Mouse (Mus musculus): ENCODE measurements around the gene Dock10. TPM values are rescaled to one million over a fixed set of nuclear protein-coding genes. Genes with fewer than 3 reads are reported as not detected.

Dock10 gene
- polyA plus RNA-seq, 1 experiment, result 83.1 TPM

GRCm38 (mm10) chr1:80710607-80711261 lies 47.6 kb downstream of the Dock10 start:
- no peak overlapping the region for H3K27ac ChIP-seq (ENCODE audit: insufficient read depth, low read depth, low read length)
- TF ChIP-seq POLR2A (IDR thresholded peaks at IDR 0.05; ENCODE audit: borderline replicate concordance, low read depth, low read length) (no peak), CTCF (IDR thresholded peaks at IDR 0.05; ENCODE audit: low read depth, low read length) (no peak)
- peaks cover 22% of the 10 kb centered on the region for H3K4me1 ChIP-seq (ENCODE audit: control insufficient read depth, insufficient read depth, low read length)
- no peak overlapping the region for H3K4me3 ChIP-seq (ENCODE audit: insufficient read depth, low read length)

DNA sequence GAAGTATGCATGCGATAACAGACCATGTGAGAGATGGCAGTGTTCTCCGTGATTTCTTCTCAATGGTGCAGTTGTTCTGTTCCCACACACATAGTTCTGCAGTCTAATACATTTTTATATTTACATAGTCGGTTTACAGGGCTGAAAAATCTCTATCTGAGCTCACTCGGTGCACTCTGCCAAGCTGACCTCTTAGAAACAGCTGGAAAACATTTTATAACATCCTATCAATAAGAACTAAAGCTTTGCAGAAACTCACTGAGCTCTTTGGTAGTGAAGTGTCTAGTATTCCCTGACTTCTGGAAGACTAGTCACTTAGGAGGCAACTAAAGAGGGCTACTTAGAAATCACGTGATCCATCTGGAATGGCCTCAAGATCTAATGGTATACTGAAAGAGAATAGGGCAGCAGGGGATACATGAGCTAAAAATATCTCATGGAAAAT lies 48.2 kb downstream of the Dock10 start:
- Histone ChIP-seq H3K4me3 (ENCODE audit: insufficient read depth, low read length) (no peak overlapping the region), H3K4me1 (ENCODE audit: control insufficient read depth, insufficient read depth, low read length) (peaks cover 18% of the 10 kb centered on the region), H3K27ac (ENCODE audit: insufficient read depth, low read depth, low read length) (no peak overlapping the region)
- TF ChIP-seq CTCF (IDR thresholded peaks at IDR 0.05; ENCODE audit: low read depth, low read length) (no peak), POLR2A (IDR thresholded peaks at IDR 0.05; ENCODE audit: borderline replicate concordance, low read depth, low read length) (no peak)

- TF ChIP-seq CTCF (IDR thresholded peaks at IDR 0.05; ENCODE audit: low read depth, low read length) (no peak), POLR2A (IDR thresholded peaks at IDR 0.05; ENCODE audit: borderline replicate concordance, low read depth, low read length) (no peak)
- peaks cover 13% of the 10 kb centered on the region for H3K4me1 ChIP-seq (ENCODE audit: control insufficient read depth, insufficient read depth, low read length)
- no peak overlapping the region for H3K4me3 ChIP-seq (ENCODE audit: insufficient read depth, low read length)
- H3K27ac ChIP-seq (ENCODE audit: insufficient read depth, low read depth, low read length), result no peak overlapping the region
Observed at GRCm38 (mm10) chr1:80709299-80709698, 49.0 kb downstream of the Dock10 start.

- TF ChIP-seq CTCF (IDR thresholded peaks at IDR 0.05; ENCODE audit: low read depth, low read length), result no peak
- no peak for TF ChIP-seq POLR2A (IDR thresholded peaks at IDR 0.05; ENCODE audit: borderline replicate concordance, low read depth, low read length)
- H3K27ac ChIP-seq (ENCODE audit: insufficient read depth, low read depth, low read length), result no peak overlapping the region
- no peak overlapping the region for H3K4me3 ChIP-seq (ENCODE audit: insufficient read depth, low read length)
- 0 out of 2 replicates have a peak, but pooled peaks cover 2% of the 10 kb centered on the region for H3K4me1 ChIP-seq (ENCODE audit: control insufficient read depth, insufficient read depth, low read length)
Observed at GRCm38 (mm10) chr1:80703279-80703678, 55.0 kb downstream of the Dock10 start.

GRCm38 (mm10) chr1:80676004-80676673 lies 82.2 kb downstream of the Dock10 start:
- H3K27ac ChIP-seq (ENCODE audit: insufficient read depth, low read depth, low read length), result no peak overlapping the region
- TF ChIP-seq CTCF (IDR thresholded peaks at IDR 0.05; ENCODE audit: low read depth, low read length), result no peak
- TF ChIP-seq POLR2A (IDR thresholded peaks at IDR 0.05; ENCODE audit: borderline replicate concordance, low read depth, low read length), result no peak
- peaks cover 13% of the 10 kb centered on the region for H3K4me1 ChIP-seq (ENCODE audit: control insufficient read depth, insufficient read depth, low read length)
- no peak overlapping the region for H3K4me3 ChIP-seq (ENCODE audit: insufficient read depth, low read length)

- H3K4me1 ChIP-seq (ENCODE audit: control insufficient read depth, insufficient read depth, low read length), result peaks cover 18% of the 10 kb centered on the region
- TF ChIP-seq POLR2A (IDR thresholded peaks at IDR 0.05; ENCODE audit: borderline replicate concordance, low read depth, low read length), result no peak
- no peak for TF ChIP-seq CTCF (IDR thresholded peaks at IDR 0.05; ENCODE audit: low read depth, low read length)
- H3K27ac ChIP-seq (ENCODE audit: insufficient read depth, low read depth, low read length), result no peak overlapping the region
- no peak overlapping the region for H3K4me3 ChIP-seq (ENCODE audit: insufficient read depth, low read length)
Observed at GRCm38 (mm10) chr1:80671730-80672129, 86.6 kb downstream of the Dock10 start.

- Histone ChIP-seq H3K4me1 (ENCODE audit: control insufficient read depth, insufficient read depth, low read length) (peaks cover 23% of the 10 kb centered on the region), H3K4me3 (ENCODE audit: insufficient read depth, low read length) (no peak overlapping the region), H3K27ac (ENCODE audit: insufficient read depth, low read depth, low read length) (no peak overlapping the region)
- no peak for TF ChIP-seq POLR2A (IDR thresholded peaks at IDR 0.05; ENCODE audit: borderline replicate concordance, low read depth, low read length)
- no peak for TF ChIP-seq CTCF (IDR thresholded peaks at IDR 0.05; ENCODE audit: low read depth, low read length)
Observed at GRCm38 (mm10) chr1:80671056-80671455, 87.3 kb downstream of the Dock10 start.

- Histone ChIP-seq H3K4me3 (ENCODE audit: insufficient read depth, low read length) (no peak overlapping the region), H3K27ac (ENCODE audit: insufficient read depth, low read depth, low read length) (no peak overlapping the region), H3K4me1 (ENCODE audit: control insufficient read depth, insufficient read depth, low read length) (peaks cover 25% of the 10 kb centered on the region)
- TF ChIP-seq CTCF (IDR thresholded peaks at IDR 0.05; ENCODE audit: low read depth, low read length) (no peak), POLR2A (IDR thresholded peaks at IDR 0.05; ENCODE audit: borderline replicate concordance, low read depth, low read length) (no peak)
Observed at GRCm38 (mm10) chr1:80670387-80670786, 87.9 kb downstream of the Dock10 start.

- Histone ChIP-seq H3K4me3 (ENCODE audit: insufficient read depth, low read length) (no peak overlapping the region), H3K4me1 (ENCODE audit: control insufficient read depth, insufficient read depth, low read length) (peaks cover 30% of the 10 kb centered on the region), H3K27ac (ENCODE audit: insufficient read depth, low read depth, low read length) (peak overlapping the region; percentile 97)
- TF ChIP-seq POLR2A (IDR thresholded peaks at IDR 0.05; ENCODE audit: borderline replicate concordance, low read depth, low read length) (no peak), CTCF (IDR thresholded peaks at IDR 0.05; ENCODE audit: low read depth, low read length) (no peak)
Observed at GRCm38 (mm10) chr1:80665761-80666160, 92.6 kb downstream of the Dock10 start.

DNA sequence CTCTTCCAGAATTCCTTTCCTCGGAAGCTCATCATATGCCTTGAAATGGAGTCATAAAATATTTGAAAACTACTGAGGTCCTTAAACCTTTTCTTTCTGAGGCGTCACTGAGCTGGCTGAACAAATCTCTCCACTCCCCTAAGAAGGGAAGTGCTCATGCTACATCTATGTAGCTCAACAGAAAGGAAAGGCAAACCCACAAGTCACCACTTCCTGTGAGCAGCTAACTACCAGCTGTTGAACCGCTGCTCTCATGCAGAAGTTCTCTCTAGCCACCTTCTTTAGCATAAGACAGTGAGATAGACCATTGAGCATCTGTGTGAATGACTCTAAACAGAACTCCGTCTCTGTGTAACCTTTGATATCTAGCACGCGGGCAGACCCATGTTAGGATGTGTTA lies 93.2 kb downstream of the Dock10 start:
- Histone ChIP-seq H3K4me3 (ENCODE audit: insufficient read depth, low read length) (peak overlapping the region; percentile 61), H3K27ac (ENCODE audit: insufficient read depth, low read depth, low read length) (peak overlapping the region; percentile 97), H3K4me1 (ENCODE audit: control insufficient read depth, insufficient read depth, low read length) (peaks cover 27% of the 10 kb centered on the region)

More for the DNA sequence above, 93.2 kb downstream of the Dock10 start:
- TF ChIP-seq POLR2A (IDR thresholded peaks at IDR 0.05; ENCODE audit: borderline replicate concordance, low read depth, low read length), result no peak
- TF ChIP-seq CTCF (IDR thresholded peaks at IDR 0.05; ENCODE audit: low read depth, low read length), result no peak

Data from bone marrow macrophage, adult 2 months (primary cell).